Mouse (Mus musculus) frontal cortex, postnatal 25 days (tissue): ENCODE data around the gene Rbl2.

Experiments used
- DNase-seq, 2 experiments: peaks; one replicate each; pipeline ENCODE4 v3.0.0; 2022; ENCODE audit warnings: low spot score in 2 of 2

Rbl2 gene

GRCm38 (mm10) chr8:91069834-91070233 is at the start of gene Rbl2:
Rbl2 (plus strand) TSS chr8:91070057.
- DNase-seq, result peak; percentile 84 to 94

- no peak for DNase-seq
These were observed 35.4 kb upstream of the Rbl2 start for GRCm38 (mm10) chr8:91034417-91034816.

- no peak for DNase-seq
These were observed 33.0 kb upstream of the Rbl2 start for GRCm38 (mm10) chr8:91036905-91037304.

GRCm38 (mm10) chr8:91038637-91039036 is 31.2 kb upstream of the Rbl2 start:
- DNase-seq, result no peak

- no peak for DNase-seq
These were observed 23.5 kb upstream of the Rbl2 start for GRCm38 (mm10) chr8:91046370-91046769.

GRCm38 (mm10) chr8:91051037-91051436 is 18.8 kb upstream of the Rbl2 start:
- DNase-seq, result peak; percentile 45 to 48

- no peak for DNase-seq
These were observed 15.4 kb upstream of the Rbl2 start for GRCm38 (mm10) chr8:91054418-91054817.

- no peak for DNase-seq
These were observed 13.0 kb upstream of the Rbl2 start for GRCm38 (mm10) chr8:91056848-91057247.

- DNase-seq, result no peak
These were observed 10.7 kb upstream of the Rbl2 start for GRCm38 (mm10) chr8:91059086-91059578.

GRCm38 (mm10) chr8:91059884-91060510 is 9.9 kb upstream of the Rbl2 start:
- DNase-seq, result no peak

- no peak for DNase-seq
These were observed 9.0 kb upstream of the Rbl2 start for GRCm38 (mm10) chr8:91060555-91061471.

GRCm38 (mm10) chr8:91065179-91065578 is 4.7 kb upstream of the Rbl2 start:
- no peak for DNase-seq

GRCm38 (mm10) chr8:91069407-91069806 is 450 bp upstream of the Rbl2 start:
- no peak for DNase-seq

GRCm38 (mm10) chr8:91070275-91070859 is 510 bp downstream of the Rbl2 start:
- peak; percentile 46 to 57 for DNase-seq

- DNase-seq, result no peak
These were observed 7.4 kb downstream of the Rbl2 start for GRCm38 (mm10) chr8:91077077-91077867.

- DNase-seq, result no peak
These were observed 9.8 kb downstream of the Rbl2 start for GRCm38 (mm10) chr8:91079678-91080077.

GRCm38 (mm10) chr8:91081911-91082310 is 12.1 kb downstream of the Rbl2 start:
- no peak for DNase-seq

- no peak for DNase-seq
These were observed 12.6 kb downstream of the Rbl2 start for GRCm38 (mm10) chr8:91082428-91082827.

GRCm38 (mm10) chr8:91088452-91088851 is 18.6 kb downstream of the Rbl2 start:
- no peak for DNase-seq

GRCm38 (mm10) chr8:91089601-91090000 is 19.7 kb downstream of the Rbl2 start:
- no peak for DNase-seq

- DNase-seq, result no peak
These were observed 24.3 kb downstream of the Rbl2 start for GRCm38 (mm10) chr8:91094135-91094534.

- no peak for DNase-seq
These were observed 28.2 kb downstream of the Rbl2 start for GRCm38 (mm10) chr8:91098106-91098505.
